In the genomic region with DNA sequence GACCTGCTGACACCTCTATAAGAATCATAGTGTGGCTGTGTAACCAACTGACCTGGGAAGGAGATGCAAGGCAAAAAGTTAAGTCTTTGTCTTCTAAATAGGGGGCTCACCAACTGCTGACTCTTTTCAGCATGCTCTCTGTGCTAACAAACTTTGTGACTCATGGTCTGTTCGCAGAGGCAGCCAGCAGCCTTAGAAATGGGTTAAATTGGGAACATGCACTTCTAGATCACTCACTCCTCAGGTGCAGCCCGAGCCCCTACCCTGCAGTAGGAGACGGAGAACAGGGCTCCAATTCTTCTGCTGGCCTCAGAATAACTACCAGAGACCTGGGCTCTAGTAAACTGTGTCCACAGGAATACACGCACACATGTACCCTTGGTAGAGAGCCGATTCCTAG, we compare ENCODE assay signal across 9 mouse cellular contexts. TPM values are rescaled to one million over a fixed set of nuclear protein-coding genes. Genes with fewer than 3 reads are reported as not detected.
A peak's percentile ranks its signal among the peaks of the same experiment; 100 is the strongest.
DNase-seq lines count a peak whose midpoint lies in the region; ATAC-seq and TF ChIP-seq lines count a peak whose summit lies in the region.
"Had no signal": no experiment of that assay in that cellular context is flagged by ENCODE, and none has a peak within 500 bp of the region (broad histone marks: within the 10 kb centered on the region; RNA-seq: fewer than 3 reads in every experiment).

No protein-coding gene starts in this region.

- peaks cover 38% of the 10 kb centered on the region for H3K4me1 ChIP-seq in heart, embryonic 15.5 days (replicated peaks)
- H3K4me1 ChIP-seq in brown adipose tissue, adult 24 weeks (ENCODE audit: control insufficient read depth, insufficient read depth, insufficient read length, low read length): peaks cover 10% of the 10 kb centered on the region
- H3K4me1 ChIP-seq in forebrain, postnatal 0 days (ENCODE audit: insufficient read depth): peaks cover 10% of the 10 kb centered on the region
- peaks cover 19% of the 10 kb centered on the region for H3K4me1 ChIP-seq in midbrain, embryonic 12.5 days

- no peaks in the 10 kb centered on the region for H3K36me3 ChIP-seq in heart, embryonic 15.5 days
- H3K36me3 ChIP-seq in forebrain, postnatal 0 days (ENCODE audit: insufficient read depth): no peaks in the 10 kb centered on the region
- 0 out of 2 replicates have a peak, but pooled peaks cover 3% of the 10 kb centered on the region for H3K36me3 ChIP-seq in midbrain, embryonic 12.5 days

- WGBS in heart, embryonic 15.5 days: 24% methylated on average over 5 of the region's 5 CpGs
- WGBS in forebrain, postnatal 0 days: 15% methylated on average over 5 of the region's 5 CpGs
- 27% methylated on average over 5 of the region's 5 CpGs for WGBS in midbrain, embryonic 12.5 days

- peak overlapping the region; percentile 95 for H3K4me2 ChIP-seq in heart, embryonic 15.5 days
- peak overlapping the region; percentile 68 for H3K4me2 ChIP-seq in forebrain, postnatal 0 days (ENCODE audit: low read depth)
- peak overlapping the region; percentile 67 for H3K4me2 ChIP-seq in midbrain, embryonic 12.5 days (replicated peaks)

- peak overlapping the region; percentile 80 for H3K9ac ChIP-seq in heart, embryonic 15.5 days
- peak overlapping the region; percentile 87 for H3K9ac ChIP-seq in forebrain, postnatal 0 days
- H3K9ac ChIP-seq in midbrain, embryonic 12.5 days (replicated peaks): peak overlapping the region; percentile 81

- no peak for TF ChIP-seq CTCF in forebrain, postnatal 0 days (IDR thresholded peaks at IDR 0.05; ENCODE audit: low read depth)

- no peak for ATAC-seq in heart, embryonic 15.5 days (replicated peaks; ENCODE audit: insufficient number of reproducible peaks, insufficient read depth, low FRiP score, low read depth)
- ATAC-seq in forebrain, postnatal 0 days: no peak
- no peak for ATAC-seq in midbrain, embryonic 12.5 days (ENCODE audit: low FRiP score, low read depth)

- H3K9me3 ChIP-seq in heart, embryonic 15.5 days (replicated peaks): no peaks in the 10 kb centered on the region
- no peaks in the 10 kb centered on the region for H3K9me3 ChIP-seq in forebrain, postnatal 0 days (ENCODE audit: low read length)
- no peaks in the 10 kb centered on the region for H3K9me3 ChIP-seq in midbrain, embryonic 12.5 days

- DNase-seq in heart, adult 8-10 months (ENCODE audit: low spot score): no peak
- DNase-seq in forebrain, postnatal 0 days: no peak
- no peak for DNase-seq in gastrocnemius, postnatal 10 days
- DNase-seq in gastrocnemius, adult 18-20 months (ENCODE audit: low spot score): no peak
- no peak for DNase-seq in adrenal gland, adult 8-10 months

- H3K27ac ChIP-seq in heart, embryonic 15.5 days: no peak overlapping the region
- no peak overlapping the region for H3K27ac ChIP-seq in brown adipose tissue, adult 24 weeks (replicated peaks; ENCODE audit: low read depth, low read length)
- H3K27ac ChIP-seq in forebrain, postnatal 0 days (ENCODE audit: low read depth, low read length): no peak overlapping the region; the same call in 1 of the 2 replicates
- H3K27ac ChIP-seq in midbrain, embryonic 12.5 days (replicated peaks): no peak overlapping the region

- peak overlapping the region; percentile 83 for H3K4me3 ChIP-seq in heart, embryonic 15.5 days
- H3K4me3 ChIP-seq in brown adipose tissue, adult 24 weeks (ENCODE audit: insufficient read depth, low read depth, low read length): peak overlapping the region; percentile 82
- peak overlapping the region; percentile 88 for H3K4me3 ChIP-seq in forebrain, postnatal 0 days (ENCODE audit: low read depth, low read length)
- H3K4me3 ChIP-seq in midbrain, embryonic 12.5 days: peak overlapping the region; percentile 79

- no peaks in the 10 kb centered on the region for H3K27me3 ChIP-seq in heart, embryonic 15.5 days
- H3K27me3 ChIP-seq in forebrain, postnatal 0 days (ENCODE audit: insufficient read depth, low read length): no peaks in the 10 kb centered on the region
- H3K27me3 ChIP-seq in midbrain, embryonic 12.5 days: peaks cover 11% of the 10 kb centered on the region; the same call in 1 of the 2 replicates

RNA-seq across cellular contexts. Expression of a gene that starts 1.2 kb away (rescaled TPM):
- 5.1 and 5.4 TPM in 2 replicates for polyA plus RNA-seq in heart, embryonic 15.5 days (2015; fragmentation: Nextera tagmentation; extraction: Ambion mirVana)
- total RNA-seq in heart, adult 8-10 months (2022): 1 to 10 TPM; 5.6 to 8.2 (median 7.0) TPM
- 2.3 and 3.3 TPM in 2 replicates for polyA plus RNA-seq in brown adipose tissue, adult 24 weeks (2012; ENCODE audit: insufficient read depth, insufficient read length, missing spikeins)
- total RNA-seq in forebrain, postnatal 0 days (2014; rRNA removed): 65.7 and 86.6 TPM in 2 replicates
- 16.5 and 25.5 TPM in 2 replicates for polyA plus RNA-seq in forebrain, postnatal 0 days (2015; fragmentation: Nextera tagmentation; extraction: Ambion mirVana)
- polyA plus RNA-seq in midbrain, embryonic 12.5 days (2016; fragmentation: Nextera tagmentation; extraction: Ambion mirVana): 32.0 and 34.3 TPM in 2 replicates
- total RNA-seq in gastrocnemius, postnatal 10 days (2021): 1 to 10 TPM; 5.8 to 7.2 TPM
- 1 to 10 TPM; 3.3 to 5.6 TPM for total RNA-seq in gastrocnemius, adult 18-20 months (2021)
- total RNA-seq in adrenal gland, adult 8-10 months (2022): 1 to 10 TPM; 2.1 to 4.9 (median 3.8) TPM
- total RNA-seq: neutrophil, adult 5-6 weeks had no signal

RNA-seq across cellular contexts. Expression of a gene that starts 44.9 kb away (rescaled TPM):
- 7.5 and 7.8 TPM in 2 replicates for polyA plus RNA-seq in heart, embryonic 15.5 days (2015; fragmentation: Nextera tagmentation; extraction: Ambion mirVana)
- 10 to 100 TPM; 10.0 to 14.9 (median 11.2) TPM for total RNA-seq in heart, adult 8-10 months (2022)
- 1.8 and 3.5 TPM in 2 replicates for polyA plus RNA-seq in brown adipose tissue, adult 24 weeks (2012; ENCODE audit: insufficient read depth, insufficient read length, missing spikeins)
- total RNA-seq in forebrain, postnatal 0 days (2014; rRNA removed): 33.8 and 37.4 TPM in 2 replicates
- polyA plus RNA-seq in forebrain, postnatal 0 days (2015; fragmentation: Nextera tagmentation; extraction: Ambion mirVana): 13.1 and 19.2 TPM in 2 replicates
- 14.0 and 14.2 TPM in 2 replicates for polyA plus RNA-seq in midbrain, embryonic 12.5 days (2016; fragmentation: Nextera tagmentation; extraction: Ambion mirVana)
- total RNA-seq in gastrocnemius, postnatal 10 days (2021): 10 to 100 TPM; 10.3 to 11.5 TPM
- 10 to 100 TPM; 35.0 to 39.3 TPM for total RNA-seq in gastrocnemius, adult 18-20 months (2021)
- total RNA-seq in adrenal gland, adult 8-10 months (2022): 1 to 10 TPM; 5.2 to 7.1 (median 6.6) TPM
